8 mouse cellular contexts compared by ENCODE assay signal in genomic region chr10:123263876-123264309, GRCm38 (mm10). TPM values are rescaled to one million over a fixed set of nuclear protein-coding genes. Genes with fewer than 3 reads are reported as not detected.
DNase-seq lines count a peak whose midpoint lies in the region; ATAC-seq and TF ChIP-seq lines count a peak whose summit lies in the region.

Gene Fam19a2, plus strand, starts transcription at chr10:123263996.

- peak within 1 kb of the TSS; percentile 48 to 64 for H3K4me3 ChIP-seq in ES-E14 (ENCODE audit: insufficient read depth in 1 of 2, low read depth in 1 of 2, low read length in 2 of 2, poor library complexity in 1 of 2, severe bottlenecking in 1 of 2)
- H3K4me3 ChIP-seq in layer of hippocampus, adult 2 months: peak within 1 kb of the TSS; percentile 69
- H3K4me3 ChIP-seq in lung, embryonic 16.5 days (ENCODE audit: low read length): peak within 1 kb of the TSS; percentile 59

- peak within 1 kb of the TSS; percentile 97 for H3K4me2 ChIP-seq in lung, embryonic 16.5 days (ENCODE audit: low read depth, low read length)

- under 1% methylated on average over 12 of the region's 12 CpGs for WGBS in lung, embryonic 16.5 days

- in situ Hi-C loops in ES-E14 (cut with MboI; ENCODE audit: low sequenced_read_pairs in 2 of 2, unreplicated experiment in 2 of 2): no loop called here

- TF ChIP-seq CTCF in layer of hippocampus, adult 2 months (conservative IDR thresholded peaks at IDR 0.05): peak; percentile 96

- no peaks in the 10 kb centered on the region for H3K9me3 ChIP-seq in ES-E14 (ENCODE audit: control insufficient read depth, insufficient read depth, low read depth, low read length)
- H3K9me3 ChIP-seq in lung, embryonic 16.5 days (ENCODE audit: control insufficient read depth, low read length): no peaks in the 10 kb centered on the region

- peaks cover 25% of the 10 kb centered on the region for H3K27me3 ChIP-seq in lung, embryonic 16.5 days (ENCODE audit: control insufficient read depth, insufficient read depth, low read depth, low read length)

- no peak for DNase-seq in ES-E14 (ENCODE audit: low read depth, low spot score)
- peak; percentile 60 for DNase-seq in c-Kit-positive CD71-negative TER-119-negative erythroid progenitor cells, embryonic 14.5 days (ENCODE audit: low read depth)
- DNase-seq in fibroblast of lung, adult 2 months (ENCODE audit: low read depth): peak; percentile 56
- peak; percentile 53 for DNase-seq in heart, postnatal 4 days
- DNase-seq in layer of hippocampus, adult 2 months (ENCODE audit: low spot score in 2 of 2): peak; percentile 68 to 71
- peak; percentile 46 for DNase-seq in retina, adult 2 months (ENCODE audit: low read depth, low spot score)
- DNase-seq in yolk sac, embryonic 10.5 days (ENCODE audit: low spot score): peak; percentile 56

- 0 out of 2 replicates have a peak, but pooled peaks have one; percentile 55 for ATAC-seq in lung, embryonic 16.5 days (ENCODE audit: low read depth)

- no peaks in the 10 kb centered on the region for H3K36me3 ChIP-seq in ES-E14 (ENCODE audit: control insufficient read depth, insufficient read depth, low read length, poor library complexity, severe bottlenecking)
- no peaks in the 10 kb centered on the region for H3K36me3 ChIP-seq in lung, embryonic 16.5 days (ENCODE audit: control insufficient read depth, insufficient read depth, low read length)

- H3K4me1 ChIP-seq in ES-E14 (ENCODE audit: control insufficient read depth in 2 of 2, insufficient read depth in 2 of 2, low read length in 2 of 2, poor library complexity in 1 of 2): peaks cover 0 to 2% of the 10 kb centered on the region in 2 experiments; a peak in 2 of 4 replicates
- H3K4me1 ChIP-seq in lung, embryonic 16.5 days (replicated peaks; ENCODE audit: control insufficient read depth, insufficient read depth, low read length): peaks cover 10% of the 10 kb centered on the region

- no peak within 1 kb of the TSS for H3K27ac ChIP-seq in ES-E14 (ENCODE audit: insufficient read depth, low read depth, low read length, poor library complexity, severe bottlenecking)
- H3K27ac ChIP-seq in layer of hippocampus, adult 2 months: peak within 1 kb of the TSS; percentile 79
- no peak within 1 kb of the TSS for H3K27ac ChIP-seq in lung, embryonic 16.5 days (ENCODE audit: low read length)

- peak within 1 kb of the TSS; percentile 8; the same call in 1 of the 2 replicates for H3K9ac ChIP-seq in ES-E14 (ENCODE audit: insufficient read depth, low read depth, low read length, poor library complexity, severe bottlenecking)
- peak within 1 kb of the TSS; percentile 52 for H3K9ac ChIP-seq in lung, embryonic 16.5 days (ENCODE audit: low read length)

TF ChIP-seq in ES-E14, 5 proteins besides CTCF, POLR2A, EP300 and RAD21:
- TF ChIP-seq CHD2 (IDR thresholded peaks at IDR 0.05; ENCODE audit: low read depth, low read length) (no peak), ZC3H11A (IDR thresholded peaks at IDR 0.05; ENCODE audit: borderline replicate concordance, low read depth, low read length) (peak; percentile 72; the same call in 1 of the 2 replicates), ZNF384 (IDR thresholded peaks at IDR 0.05; ENCODE audit: low read depth, low read length) (peak; percentile 100), HCFC1 (IDR thresholded peaks at IDR 0.05; ENCODE audit: borderline replicate concordance, insufficient read depth, low read length) (no peak), MAFK (IDR thresholded peaks at IDR 0.05; ENCODE audit: insufficient read depth, low read depth, low read length) (0 out of 2 replicates have a peak, but pooled peaks have one; percentile 21)

RNA-seq across cellular contexts. Expression of gene Fam19a2, which starts in this region (rescaled TPM):
- 0.27 TPM in 1 of 2 replicates, not detected in the other for total RNA-seq in ES-E14 (2012; rRNA removed)
- total RNA-seq in heart, postnatal 4 days (2021): under 1 TPM; 0.12 to 0.14 TPM
- total RNA-seq in layer of hippocampus, adult 2 months (2021): 10 to 100 TPM; 49.3 to 51.7 TPM
- polyA plus RNA-seq in lung, embryonic 16.5 days (2015; fragmentation: Nextera tagmentation; extraction: Ambion mirVana): 1.8 and 1.9 TPM in 2 replicates

Comparison
In these comparisons a context has a peak if more than half of its experiments do, and no peak if none do; other contexts are left out.
1. RNA of gene Fam19a2 (total RNA-seq): 49.3 to 51.7 TPM in layer of hippocampus, adult 2 months; 0.27 TPM in ES-E14 and 0.12 to 0.14 TPM in heart, postnatal 4 days; every median in the first group is over 10 times any median in the second.
2. Peak in DNase-seq in heart, postnatal 4 days; RNA of the gene not detected or under 1 TPM.
3. Peak in every context shown above with its lines, with median percentiles within 50 percentile points of each other: H3K4me3 ChIP-seq.